Mouse (Mus musculus) forebrain, embryonic 16.5 days (tissue): Measurements from ENCODE around the gene Lyrm1. TPM values are rescaled to one million over a fixed set of nuclear protein-coding genes. Genes with fewer than 3 reads are reported as not detected.

ENCODE experiments used
- ATAC-seq: fragments of 200-750 bp; cut with Nextera tagmentation; 2 replicates; pipeline ENCODE4 v1.8.0; 2017; ENCODE audit warnings: mild to moderate bottlenecking, moderate library complexity
- H3K27ac ChIP-seq: fragments of 300-500 bp; sonication (generic); 2 replicates; pipeline ENCODE4 v1.5.1; 2014; ENCODE audit warnings: low read length, control low read depth
- H3K27me3 ChIP-seq: fragments of 300-500 bp; sonication (generic); replicated peaks from 2 replicates; pipeline ENCODE4 v1.6.1; 2014; ENCODE audit warnings: low read length; ENCODE audit not compliant: control insufficient read depth, insufficient read depth
- H3K36me3 ChIP-seq: fragments of 300-500 bp; sonication (generic); 2 replicates; pipeline ENCODE4 v1.6.1; 2014; ENCODE audit not compliant: control insufficient read depth, insufficient read depth
- H3K4me1 ChIP-seq: fragments of 300-500 bp; sonication (generic); replicated peaks from 2 replicates; pipeline ENCODE4 v1.6.1; 2014; ENCODE audit warnings: low read length; ENCODE audit not compliant: control insufficient read depth, insufficient read depth
- H3K4me2 ChIP-seq: fragments of 300-500 bp; sonication (generic); 2 replicates; pipeline ENCODE4 v1.6.1; 2014; ENCODE audit warnings: mild to moderate bottlenecking, low read length, control low read depth
- H3K4me3 ChIP-seq: fragments of 300-500 bp; sonication (generic); replicated peaks from 2 replicates; pipeline ENCODE4 v1.5.1; 2014; ENCODE audit warnings: mild to moderate bottlenecking, low read length, control low read depth
- H3K9ac ChIP-seq: fragments of 300-500 bp; sonication (generic); replicated peaks from 2 replicates; pipeline ENCODE4 v1.6.1; 2014; ENCODE audit warnings: low read depth, low read length, control low read depth
- H3K9me3 ChIP-seq: fragments of 300-500 bp; sonication (generic); 2 replicates; pipeline ENCODE4 v1.6.1; 2016; ENCODE audit warnings: low read length; ENCODE audit not compliant: control insufficient read depth
- WGBS: fragments of 180-500 bp; shearing (Covaris S2); extraction: QIAGEN DNeasy Blood & Tissue Kit; methylation state at CpG from one replicate; pipeline ENCODE4 v1.1.7; 2014; 5-methylcytosine and 5-hydroxymethylcytosine counted together
- polyA plus RNA-seq: library from polyadenylated mRNA; unstranded; fragments of >200 nt; fragmentation: Nextera tagmentation; extraction: Ambion mirVana; gene quantifications from 2 replicates; pipeline ENCODE4 v1.2.1, GENCODE M21; 2015

Lyrm1 gene
- polyA plus RNA-seq, 1 experiment from 2014 or later: 17.8 TPM

DNA sequence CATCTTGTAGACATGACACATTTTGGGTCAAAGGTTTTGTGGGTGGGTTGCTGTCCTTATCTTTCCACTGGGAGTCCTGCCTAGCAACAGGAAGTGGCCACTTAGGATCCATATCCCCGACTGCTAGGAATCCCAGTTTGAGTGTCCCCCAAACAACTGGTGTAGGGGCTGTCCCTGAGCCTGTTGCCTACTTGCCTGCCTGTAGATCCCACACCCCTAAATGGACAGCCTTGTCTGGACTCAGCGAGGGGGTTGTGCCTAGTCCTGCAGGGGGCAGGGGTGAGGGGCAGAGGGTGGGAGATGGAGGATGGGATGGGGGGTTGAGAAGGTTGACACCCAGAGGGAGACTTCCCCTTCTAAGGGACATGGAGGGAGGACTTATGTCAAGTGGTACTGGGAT is 73.7 kb downstream of the Lyrm1 start:
- Histone ChIP-seq H3K9ac (no peak overlapping the region), H3K4me3 (no peak overlapping the region), H3K4me2 (no peak overlapping the region), H3K4me1 (no peaks in the 10 kb centered on the region), H3K27me3 (no peaks in the 10 kb centered on the region), H3K9me3 (no peaks in the 10 kb centered on the region), H3K27ac (no peak overlapping the region), H3K36me3 (no peaks in the 10 kb centered on the region)
- ATAC-seq: no peak
- WGBS: 81% methylated on average over 2 of the region's 2 CpGs

DNA sequence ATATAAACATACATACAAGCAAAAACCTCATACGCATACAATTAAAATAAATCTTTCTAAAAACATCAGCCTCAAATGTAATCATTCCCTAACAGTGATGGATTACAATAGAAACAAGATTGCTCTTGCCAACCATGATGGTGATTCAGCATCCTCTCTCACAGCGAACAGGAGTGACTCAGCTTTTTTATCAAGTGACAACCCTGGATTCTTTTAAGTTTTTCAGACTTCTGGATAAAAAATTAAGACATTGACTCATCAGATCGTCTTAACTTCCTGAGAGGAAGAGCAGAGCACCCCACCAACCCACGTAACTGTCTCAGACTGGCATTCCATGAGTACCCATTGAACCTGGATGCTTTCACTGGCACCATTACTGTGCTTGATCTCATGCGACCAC is 78.6 kb downstream of the Lyrm1 start:
- Histone ChIP-seq H3K9ac (no peak overlapping the region), H3K36me3 (no peaks in the 10 kb centered on the region), H3K9me3 (no peaks in the 10 kb centered on the region), H3K4me2 (no peak overlapping the region), H3K4me1 (no peaks in the 10 kb centered on the region), H3K27ac (no peak overlapping the region), H3K27me3 (no peaks in the 10 kb centered on the region), H3K4me3 (no peak overlapping the region)
- 88% methylated on average over 5 of the region's 5 CpGs for WGBS
- no peak for ATAC-seq

DNA sequence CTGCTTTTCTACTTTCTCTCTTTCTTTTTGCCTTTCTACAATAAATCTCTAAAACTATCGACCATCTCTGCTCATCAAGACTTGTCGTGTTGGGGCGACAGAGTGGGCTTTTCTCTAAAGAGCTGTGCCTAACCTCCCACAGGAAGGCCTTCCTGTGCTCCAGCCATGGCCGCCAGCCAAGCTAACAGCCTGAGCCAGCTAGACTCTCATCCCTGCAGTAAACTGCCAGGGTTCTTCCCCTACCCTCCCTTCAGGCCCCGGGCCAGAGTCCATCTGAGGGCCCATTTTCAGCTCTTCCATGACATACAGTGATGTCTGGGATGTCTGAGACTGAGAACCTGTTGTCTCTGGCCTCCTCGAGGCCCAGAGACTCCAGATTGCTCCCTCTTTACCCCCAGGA is 80.6 kb downstream of the Lyrm1 start:
- Histone ChIP-seq H3K36me3 (no peaks in the 10 kb centered on the region), H3K4me3 (no peak overlapping the region), H3K4me2 (no peak overlapping the region), H3K4me1 (no peaks in the 10 kb centered on the region), H3K27ac (no peak overlapping the region), H3K9me3 (no peaks in the 10 kb centered on the region), H3K9ac (no peak overlapping the region), H3K27me3 (no peaks in the 10 kb centered on the region)
- ATAC-seq: no peak
- 85% methylated on average over 6 of the region's 6 CpGs for WGBS

DNA sequence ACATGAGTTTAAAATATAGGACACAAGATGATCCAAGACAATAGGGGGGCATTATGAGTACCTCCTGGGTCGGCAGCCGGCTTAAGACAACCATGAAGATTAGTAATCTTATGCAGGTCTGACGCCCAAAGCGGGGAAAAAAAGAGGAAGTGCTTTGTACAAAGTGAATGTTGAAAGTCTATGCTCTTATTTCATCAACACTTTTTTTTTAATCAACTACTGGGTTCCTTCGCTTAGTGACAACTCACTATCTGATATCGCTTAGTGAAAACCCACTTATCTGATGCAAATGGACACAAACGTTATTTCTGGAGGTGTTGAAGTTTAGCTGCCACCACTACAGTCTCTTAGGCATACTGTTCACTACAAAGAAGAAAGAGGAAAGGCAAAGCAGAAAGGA is 81.9 kb downstream of the Lyrm1 start:
- Histone ChIP-seq H3K9me3 (no peaks in the 10 kb centered on the region), H3K27me3 (no peaks in the 10 kb centered on the region), H3K36me3 (no peaks in the 10 kb centered on the region), H3K4me3 (no peak overlapping the region), H3K9ac (no peak overlapping the region), H3K4me2 (no peak overlapping the region), H3K27ac (no peak overlapping the region), H3K4me1 (no peaks in the 10 kb centered on the region)
- ATAC-seq: no peak
- WGBS: 93% methylated on average over 7 of the region's 7 CpGs

DNA sequence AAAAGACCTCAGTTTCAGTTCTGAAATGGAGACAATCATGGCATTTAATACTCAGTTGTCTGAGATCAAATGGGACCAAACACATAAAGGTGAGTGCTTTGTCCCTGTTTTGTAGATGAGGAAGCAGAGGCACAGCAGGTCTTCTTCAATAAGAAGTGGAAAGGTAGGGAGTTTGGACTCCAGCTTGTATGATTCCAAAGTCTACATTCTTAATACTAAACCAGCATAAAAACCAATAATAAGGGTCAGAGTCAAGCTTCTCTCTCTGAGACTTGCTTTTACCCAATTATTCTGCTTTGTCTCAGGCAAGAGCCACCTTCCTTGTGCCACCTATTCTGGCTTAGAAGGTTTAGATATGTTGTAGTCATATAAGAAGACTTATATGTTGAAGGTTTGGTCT is 82.9 kb downstream of the Lyrm1 start:
- H3K9me3 ChIP-seq: no peaks in the 10 kb centered on the region
- H3K27me3 ChIP-seq: no peaks in the 10 kb centered on the region
- H3K4me3 ChIP-seq: no peak overlapping the region
- H3K9ac ChIP-seq: no peak overlapping the region
- no peak overlapping the region for H3K27ac ChIP-seq
- no peaks in the 10 kb centered on the region for H3K4me1 ChIP-seq
- H3K4me2 ChIP-seq: no peak overlapping the region
- ATAC-seq: no peak
- no peaks in the 10 kb centered on the region for H3K36me3 ChIP-seq

DNA sequence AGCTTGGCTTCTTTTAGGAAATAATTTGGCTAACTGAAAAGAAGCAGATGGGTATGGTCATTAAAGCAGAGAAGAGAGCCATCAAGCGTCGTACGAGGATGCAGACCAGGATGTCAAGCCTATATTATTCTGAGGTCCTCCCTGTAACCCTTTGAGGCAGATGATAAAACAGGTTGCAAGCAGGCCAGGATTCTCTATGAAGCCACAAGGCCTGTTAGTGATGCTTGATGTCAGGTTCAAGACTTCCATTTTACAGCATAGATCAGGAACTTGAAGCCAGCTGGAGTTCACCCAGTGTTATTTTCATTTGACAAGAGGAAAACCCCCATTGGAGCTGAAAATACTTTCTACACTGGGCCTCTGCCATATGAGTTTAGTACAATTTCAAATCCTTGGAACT is 84.5 kb downstream of the Lyrm1 start:
- Histone ChIP-seq H3K27me3 (no peaks in the 10 kb centered on the region), H3K36me3 (no peaks in the 10 kb centered on the region), H3K9ac (no peak overlapping the region), H3K4me3 (no peak overlapping the region), H3K4me2 (no peak overlapping the region), H3K9me3 (no peaks in the 10 kb centered on the region), H3K27ac (no peak overlapping the region), H3K4me1 (no peaks in the 10 kb centered on the region)
- 76% methylated on average over 3 of the region's 3 CpGs for WGBS
- no peak for ATAC-seq

DNA sequence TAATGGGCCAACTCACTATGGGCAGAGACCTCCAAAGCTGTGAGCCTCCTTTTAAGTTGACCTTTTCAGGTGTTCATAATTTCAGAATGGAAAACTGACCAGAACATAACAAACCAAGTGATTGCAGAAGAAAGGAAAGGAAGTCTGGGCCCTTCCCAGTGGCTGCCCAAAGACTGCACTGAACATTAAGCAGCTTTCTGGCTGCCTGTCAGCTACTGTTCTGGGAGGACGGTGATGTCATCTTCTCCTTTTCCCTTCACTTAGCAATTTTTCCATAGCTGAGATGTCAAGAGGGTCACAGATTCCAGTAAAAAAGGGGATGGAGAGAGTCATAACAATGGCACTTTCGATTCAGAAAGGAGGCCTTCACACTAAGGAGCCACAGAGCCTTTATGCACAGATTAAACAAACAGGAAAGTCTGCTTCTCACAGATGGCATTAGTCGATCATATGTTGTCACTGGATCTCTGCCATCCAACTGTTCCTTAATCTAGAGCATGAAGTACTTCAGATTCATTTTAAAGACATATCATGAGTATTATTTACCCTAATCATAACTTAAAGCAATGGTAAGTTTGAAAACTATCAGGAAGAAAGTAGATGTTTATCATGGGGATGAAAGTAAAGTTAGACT is 89.7 kb downstream of the Lyrm1 start:
- ATAC-seq: peak; percentile 52
- WGBS: 50% methylated on average over 3 of the region's 3 CpGs
- Histone ChIP-seq H3K36me3 (no peaks in the 10 kb centered on the region), H3K27me3 (no peaks in the 10 kb centered on the region), H3K9ac (no peak overlapping the region), H3K9me3 (no peaks in the 10 kb centered on the region), H3K4me1 (0 out of 2 replicates have a peak, but pooled peaks cover 2% of the 10 kb centered on the region), H3K27ac (no peak overlapping the region), H3K4me2 (no peak overlapping the region), H3K4me3 (no peak overlapping the region)

DNA sequence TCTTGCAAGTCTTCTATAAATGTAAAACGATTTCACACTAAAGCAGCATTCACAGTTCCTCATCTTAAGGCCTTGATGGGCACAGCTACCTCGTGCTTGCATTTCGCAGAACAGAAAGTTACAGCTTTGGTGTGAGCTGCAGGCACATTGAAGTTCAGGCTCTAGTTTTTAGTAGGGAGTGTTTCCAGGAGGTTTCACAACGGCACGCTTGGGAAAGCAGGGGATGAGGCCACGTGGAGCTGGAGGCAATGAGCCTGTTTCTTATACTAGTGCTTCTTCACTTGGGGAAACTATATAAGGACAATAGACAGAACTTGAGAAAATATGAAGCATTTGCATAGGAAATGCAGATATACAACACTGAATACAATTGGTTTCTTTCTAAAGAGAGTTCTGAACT is 101.4 kb downstream of the Lyrm1 start:
- Histone ChIP-seq H3K4me1 (no peaks in the 10 kb centered on the region), H3K9me3 (no peaks in the 10 kb centered on the region), H3K4me3 (no peak overlapping the region), H3K27ac (no peak overlapping the region), H3K9ac (no peak overlapping the region), H3K4me2 (no peak overlapping the region), H3K27me3 (no peaks in the 10 kb centered on the region), H3K36me3 (no peaks in the 10 kb centered on the region)
- 77% methylated on average over 6 of the region's 6 CpGs for WGBS
- ATAC-seq: no peak
